Mouse (Mus musculus) stomach, embryonic 15.5 days (tissue): ENCODE results near the gene Ehbp1. TPM values are rescaled to one million over a fixed set of nuclear protein-coding genes. Genes with fewer than 3 reads are reported as not detected.
A peak's percentile ranks its signal among the peaks of the same experiment; 100 is the strongest.

ENCODE experiments used
- ATAC-seq: fragments of 200-750 bp; cut with Nextera tagmentation; 2 replicates; pipeline ENCODE4 v1.8.0; 2017; ENCODE audit warnings: low read depth, moderate number of reproducible peaks, moderate TSS enrichment; ENCODE audit not compliant: insufficient read depth, low FRiP score
- H3K27ac ChIP-seq: fragments of 300-500 bp; sonication (generic); 2 replicates; pipeline ENCODE4 v1.5.1; 2015; ENCODE audit warnings: mild to moderate bottlenecking, inconsistent platforms
- H3K27me3 ChIP-seq: fragments of 300-500 bp; sonication (generic); replicated peaks from 2 replicates; pipeline ENCODE4 v1.6.1; 2015; ENCODE audit warnings: inconsistent platforms
- H3K36me3 ChIP-seq: fragments of 300-500 bp; sonication (generic); 2 replicates; pipeline ENCODE4 v1.6.1; 2015; ENCODE audit warnings: inconsistent platforms
- H3K4me1 ChIP-seq: fragments of 300-500 bp; sonication (generic); 2 replicates; pipeline ENCODE4 v1.6.1; 2015; ENCODE audit warnings: inconsistent platforms
- H3K4me2 ChIP-seq: fragments of 300-500 bp; sonication (generic); 2 replicates; pipeline ENCODE4 v1.6.1; 2015; ENCODE audit warnings: mild to moderate bottlenecking, inconsistent platforms
- H3K4me3 ChIP-seq: fragments of 300-500 bp; sonication (generic); replicated peaks from 2 replicates; pipeline ENCODE4 v1.5.1; 2015; ENCODE audit warnings: inconsistent platforms
- H3K9ac ChIP-seq: fragments of 300-500 bp; sonication (generic); 2 replicates; pipeline ENCODE4 v1.6.1; 2015; ENCODE audit warnings: inconsistent platforms
- H3K9me3 ChIP-seq: fragments of 300-500 bp; sonication (generic); 2 replicates; pipeline ENCODE4 v1.6.1; 2016; ENCODE audit warnings: inconsistent platforms
- WGBS: fragments of 180-500 bp; shearing (Covaris S2); methylation state at CpG from one replicate; pipeline ENCODE4 v1.1.7; 2015; 5-methylcytosine and 5-hydroxymethylcytosine counted together
- polyA plus RNA-seq: library from polyadenylated mRNA; unstranded; fragments of >200 nt; fragmentation: Nextera tagmentation; extraction: Ambion mirVana; gene quantifications from 2 replicates; pipeline ENCODE4 v1.2.1, GENCODE M21; 2015

Ehbp1 gene
- polyA plus RNA-seq, 1 experiment from 2014 or later = 12.4 TPM

DNA sequence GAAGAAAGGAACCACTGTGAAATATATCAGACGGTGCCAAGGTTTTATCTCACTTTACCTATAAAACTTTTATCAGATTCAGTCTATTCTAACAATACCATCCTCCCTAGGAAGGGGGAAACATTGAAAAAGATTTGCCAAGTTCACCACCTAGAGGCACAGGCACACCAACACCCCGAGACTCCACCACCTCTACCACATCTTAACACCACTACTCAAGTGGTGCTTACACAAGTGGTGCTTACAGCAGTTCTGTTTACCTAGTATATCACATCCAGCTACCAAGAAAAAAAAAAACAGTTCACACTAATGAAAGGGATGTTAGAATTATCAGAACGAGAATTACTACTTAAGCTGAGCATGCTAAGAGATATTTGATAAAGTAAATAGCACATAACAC, 152.1 kb downstream of the Ehbp1 start:
- no peak overlapping the region for H3K27ac ChIP-seq
- H3K4me2 ChIP-seq = no peak overlapping the region
- no peaks in the 10 kb centered on the region for H3K27me3 ChIP-seq
- H3K9me3 ChIP-seq = no peaks in the 10 kb centered on the region
- no peaks in the 10 kb centered on the region for H3K4me1 ChIP-seq
- WGBS = 63% methylated on average over 3 of the region's 3 CpGs
- H3K36me3 ChIP-seq = no peaks in the 10 kb centered on the region
- ATAC-seq = no peak
- no peak overlapping the region for H3K9ac ChIP-seq
- no peak overlapping the region for H3K4me3 ChIP-seq

DNA sequence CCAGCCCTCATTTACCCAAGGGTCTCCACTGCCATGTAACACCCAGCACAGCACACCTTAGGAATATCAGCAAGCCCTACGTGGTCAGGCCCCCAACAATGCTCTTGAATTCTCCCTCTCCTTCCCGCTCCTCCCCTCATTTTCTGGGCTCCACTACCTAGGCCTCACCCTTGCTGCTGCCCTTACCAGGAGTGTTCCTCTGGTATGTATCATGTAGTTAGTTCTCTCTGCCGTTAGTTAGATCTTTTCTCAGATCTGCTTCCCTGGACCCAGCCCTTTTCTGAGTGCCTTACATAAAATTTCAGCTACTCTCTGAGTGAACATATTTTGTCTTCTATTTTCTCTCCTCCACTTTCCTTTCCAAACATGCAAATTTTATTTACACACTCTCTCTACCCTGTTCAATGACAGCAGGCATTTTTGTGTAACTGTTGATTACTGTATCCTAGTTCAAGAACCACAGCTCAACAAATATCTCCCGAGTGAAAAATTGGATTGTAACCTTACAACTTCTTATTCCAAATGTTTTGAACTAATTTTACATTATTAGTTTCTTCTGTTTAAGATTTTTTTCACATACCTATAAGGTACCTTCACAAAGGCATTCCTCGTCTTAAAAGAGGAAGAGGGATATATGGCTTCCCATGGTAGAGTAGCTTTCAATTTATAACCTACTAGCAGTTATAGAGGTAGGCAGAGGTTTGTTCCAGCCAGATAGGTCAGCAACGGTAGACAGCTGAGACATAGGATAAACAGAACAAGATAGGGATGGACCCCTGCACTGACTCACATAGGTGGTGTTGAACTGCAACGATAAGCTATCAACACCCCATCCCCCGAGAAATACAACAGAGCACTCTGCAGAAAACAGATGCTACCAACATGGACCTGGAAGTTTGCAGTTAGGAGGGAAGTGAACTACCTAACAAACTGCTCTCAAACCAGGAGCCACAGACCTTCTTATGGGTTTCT, 160.3 kb downstream of the Ehbp1 start:
- no peak overlapping the region for H3K9ac ChIP-seq
- no peaks in the 10 kb centered on the region for H3K27me3 ChIP-seq
- no peaks in the 10 kb centered on the region for H3K4me1 ChIP-seq
- 75% methylated on average over 8 of the region's 8 CpGs for WGBS
- peak; percentile 60; the same call in 1 of the 2 replicates for ATAC-seq
- H3K4me2 ChIP-seq = no peak overlapping the region
- no peaks in the 10 kb centered on the region for H3K36me3 ChIP-seq
- no peaks in the 10 kb centered on the region for H3K9me3 ChIP-seq
- H3K27ac ChIP-seq = no peak overlapping the region
- no peak overlapping the region for H3K4me3 ChIP-seq

DNA sequence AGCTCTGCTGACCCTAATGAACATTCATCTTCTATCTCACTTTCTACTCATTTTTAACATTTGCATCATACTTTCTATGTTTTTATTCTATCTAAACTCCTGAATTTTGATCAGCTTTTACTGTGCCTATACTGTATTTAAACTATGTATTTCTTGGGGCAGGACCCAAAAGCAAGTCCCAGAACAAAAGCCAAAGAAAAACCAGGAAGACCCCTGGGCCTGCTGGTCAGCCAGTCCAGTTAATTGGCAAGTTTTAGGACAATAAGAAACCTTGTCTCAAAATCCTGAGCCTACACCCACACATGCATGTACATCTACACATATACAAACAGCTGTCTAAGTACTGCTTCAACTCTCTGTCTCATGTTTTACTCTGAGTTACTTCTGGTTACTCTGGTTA, 161.9 kb downstream of the Ehbp1 start:
- Histone ChIP-seq H3K4me3 (no peak overlapping the region), H3K4me1 (no peaks in the 10 kb centered on the region), H3K9me3 (no peaks in the 10 kb centered on the region), H3K27ac (no peak overlapping the region), H3K36me3 (no peaks in the 10 kb centered on the region), H3K9ac (no peak overlapping the region), H3K4me2 (no peak overlapping the region), H3K27me3 (no peaks in the 10 kb centered on the region)
- no peak for ATAC-seq

DNA sequence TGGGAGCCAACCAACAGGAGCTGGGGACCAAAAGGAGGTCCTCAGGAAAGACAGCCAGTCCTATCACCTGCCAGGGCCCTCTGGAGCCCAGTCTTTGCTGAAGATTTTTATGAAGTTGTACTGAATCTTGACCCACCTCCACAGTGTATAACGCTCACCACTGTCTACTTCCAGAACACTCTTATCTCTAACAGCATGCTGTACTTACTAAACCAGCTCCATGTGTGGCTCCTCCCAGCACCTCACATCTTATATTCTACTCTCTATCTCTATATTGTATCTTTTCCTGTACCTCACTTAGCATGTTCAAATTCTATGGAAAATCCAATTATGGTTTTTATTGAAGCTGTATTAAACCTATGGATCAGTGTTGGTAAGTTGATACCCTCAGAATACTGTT, 163.5 kb downstream of the Ehbp1 start:
- Histone ChIP-seq H3K4me1 (no peaks in the 10 kb centered on the region), H3K27me3 (no peaks in the 10 kb centered on the region), H3K4me2 (no peak overlapping the region), H3K9ac (no peak overlapping the region), H3K4me3 (no peak overlapping the region), H3K36me3 (no peaks in the 10 kb centered on the region), H3K9me3 (no peaks in the 10 kb centered on the region), H3K27ac (no peak overlapping the region)
- peak; percentile 84; the same call in 1 of the 2 replicates for ATAC-seq
- 79% methylated on average over 1 of the region's 1 CpGs for WGBS

DNA sequence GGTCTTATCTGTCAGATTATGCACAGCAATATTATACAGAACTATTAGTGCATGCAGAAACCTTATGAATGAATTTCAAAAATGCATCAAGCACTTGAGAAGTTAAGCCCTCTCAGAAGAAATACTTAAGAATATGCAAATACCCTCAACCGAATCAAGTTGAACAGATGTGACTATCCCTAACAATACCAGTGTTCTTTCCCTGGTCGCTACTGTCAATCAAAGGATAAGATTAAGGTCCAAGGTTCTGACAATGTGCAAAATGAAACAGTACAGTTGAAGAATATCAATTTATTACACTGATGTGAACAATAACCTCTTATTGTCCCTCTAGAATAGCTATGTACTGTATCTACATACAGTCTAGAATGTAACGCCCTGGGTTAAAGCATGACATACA, 167.8 kb downstream of the Ehbp1 start:
- ATAC-seq = no peak
- Histone ChIP-seq H3K36me3 (0 out of 2 replicates have a peak, but pooled peaks cover 2% of the 10 kb centered on the region), H3K4me2 (no peak overlapping the region), H3K27me3 (no peaks in the 10 kb centered on the region), H3K4me3 (no peak overlapping the region), H3K9ac (no peak overlapping the region), H3K4me1 (no peaks in the 10 kb centered on the region), H3K27ac (no peak overlapping the region), H3K9me3 (no peaks in the 10 kb centered on the region)
- 85% methylated on average over 3 of the region's 3 CpGs for WGBS

DNA sequence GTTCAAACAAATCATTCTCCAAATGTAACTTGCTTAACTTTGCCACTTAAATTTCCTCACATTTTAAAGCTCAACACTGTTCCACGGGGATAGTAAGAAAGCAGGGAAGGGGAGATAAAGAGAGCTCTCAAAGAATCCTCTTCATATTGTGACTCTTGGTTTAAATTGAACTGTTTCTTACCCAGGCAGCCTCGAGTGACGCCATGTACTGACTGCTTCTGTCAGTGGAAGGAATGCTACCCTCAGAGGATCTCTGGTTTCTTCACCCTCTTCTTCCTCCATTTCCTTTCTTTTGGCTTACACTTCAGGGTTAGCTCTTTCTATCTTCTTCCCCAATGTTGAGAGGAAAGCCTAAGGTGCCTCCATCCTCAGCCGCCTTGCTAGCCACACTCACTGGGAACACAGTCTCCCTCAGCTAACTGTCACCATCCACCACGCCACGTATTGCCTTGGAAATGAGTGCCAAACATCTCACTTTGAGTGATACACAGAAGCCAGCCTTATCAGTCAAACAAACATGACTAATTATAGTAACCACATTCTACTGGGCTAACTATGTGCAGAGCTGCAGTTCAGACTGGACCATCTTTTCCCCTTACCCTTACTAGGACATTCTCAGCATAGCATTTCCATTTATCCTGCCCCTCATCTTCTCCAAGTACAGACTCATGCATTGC, 171.0 kb downstream of the Ehbp1 start:
- H3K27ac ChIP-seq = no peak overlapping the region
- H3K4me3 ChIP-seq = no peak overlapping the region
- H3K4me1 ChIP-seq = no peaks in the 10 kb centered on the region
- H3K27me3 ChIP-seq = no peaks in the 10 kb centered on the region
- no peaks in the 10 kb centered on the region for H3K9me3 ChIP-seq
- H3K36me3 ChIP-seq = 0 out of 2 replicates have a peak, but pooled peaks cover 2% of the 10 kb centered on the region
- 77% methylated on average over 6 of the region's 6 CpGs for WGBS
- no peak overlapping the region for H3K4me2 ChIP-seq
- ATAC-seq = peak; percentile 35; the same call in 1 of the 2 replicates
- no peak overlapping the region for H3K9ac ChIP-seq

DNA sequence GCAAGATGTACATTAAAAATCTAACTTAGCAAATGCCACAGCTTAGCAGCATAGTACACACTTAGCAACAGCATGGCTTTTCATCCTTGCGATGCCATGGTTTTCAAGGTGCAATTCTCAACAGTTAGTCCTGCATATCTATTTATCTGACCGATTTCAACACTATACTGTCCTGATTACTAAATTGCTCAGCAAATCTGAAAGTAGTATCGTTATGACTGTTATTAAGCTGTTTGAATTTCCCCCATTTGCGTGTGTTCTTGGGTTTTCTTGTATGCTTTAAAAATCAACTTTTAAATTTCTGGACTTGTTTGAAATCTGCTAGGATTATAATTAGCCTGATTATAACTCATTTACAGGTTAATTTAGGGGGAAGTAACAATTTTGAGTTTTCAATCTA, 184.2 kb downstream of the Ehbp1 start:
- Histone ChIP-seq H3K4me2 (no peak overlapping the region), H3K9me3 (no peaks in the 10 kb centered on the region), H3K27me3 (no peaks in the 10 kb centered on the region), H3K9ac (no peak overlapping the region), H3K4me3 (no peak overlapping the region), H3K36me3 (no peaks in the 10 kb centered on the region), H3K27ac (no peak overlapping the region), H3K4me1 (no peaks in the 10 kb centered on the region)
- ATAC-seq = no peak
- 88% methylated on average over 4 of the region's 4 CpGs for WGBS

DNA sequence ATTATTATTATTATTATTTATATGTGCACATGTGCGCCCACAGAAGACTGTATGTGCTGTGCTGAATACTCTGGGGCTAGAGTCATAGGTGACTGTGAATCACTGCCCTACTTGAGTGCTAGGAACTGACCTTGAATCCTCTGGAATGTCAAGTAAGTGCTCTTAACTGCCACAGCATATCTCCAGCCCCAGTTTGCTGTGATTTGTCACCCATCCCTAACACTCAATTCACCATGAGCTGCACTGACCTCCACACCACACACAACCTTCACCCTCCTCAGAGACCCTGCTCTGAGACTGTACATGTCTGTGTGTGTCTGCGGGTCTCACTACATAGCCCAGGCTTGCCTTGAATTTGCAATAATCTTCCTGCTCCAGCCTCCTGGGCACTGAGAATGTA, 185.9 kb downstream of the Ehbp1 start:
- no peak overlapping the region for H3K4me3 ChIP-seq
- H3K27me3 ChIP-seq = no peaks in the 10 kb centered on the region
- no peak overlapping the region for H3K4me2 ChIP-seq
- no peaks in the 10 kb centered on the region for H3K36me3 ChIP-seq
- no peak for ATAC-seq
- H3K9me3 ChIP-seq = no peaks in the 10 kb centered on the region
- no peak overlapping the region for H3K27ac ChIP-seq
- no peak overlapping the region for H3K9ac ChIP-seq
- WGBS = 75% methylated on average over 2 of the region's 2 CpGs
- H3K4me1 ChIP-seq = no peaks in the 10 kb centered on the region

DNA sequence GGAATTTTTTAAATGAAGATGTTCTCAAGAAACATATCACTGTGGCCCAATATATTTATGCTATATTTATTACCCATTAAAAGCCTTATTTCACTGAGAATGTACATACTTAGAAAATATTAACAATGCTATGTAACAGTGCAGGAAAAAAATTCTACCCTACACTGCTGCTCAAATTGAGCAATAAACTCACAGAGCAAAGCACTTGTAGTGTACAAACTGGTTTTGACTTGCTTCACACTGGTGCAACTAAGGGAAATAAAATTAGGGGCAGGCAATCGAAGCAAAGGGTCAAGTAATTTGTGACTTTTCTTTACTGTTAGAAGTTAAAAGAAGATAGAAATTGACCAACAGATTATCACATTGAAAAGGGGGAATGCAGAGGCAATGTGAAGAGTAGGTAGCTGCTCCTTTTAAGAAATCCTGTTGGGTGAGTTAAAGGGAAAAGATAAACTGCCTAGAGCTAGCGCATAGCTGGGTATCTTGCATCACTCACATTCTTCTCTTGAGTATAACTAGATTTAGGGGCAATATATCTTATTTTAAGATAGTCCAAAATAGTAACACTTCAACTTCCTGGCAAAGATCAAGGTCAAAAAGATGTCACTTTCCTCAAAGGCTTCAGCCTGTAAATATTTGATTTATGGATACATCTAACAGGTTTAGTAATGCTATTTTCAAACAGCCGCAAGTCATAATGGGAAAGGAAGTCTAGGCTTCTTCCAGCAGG, 186.6 kb downstream of the Ehbp1 start:
- 62% methylated on average over 3 of the region's 3 CpGs for WGBS
- no peaks in the 10 kb centered on the region for H3K36me3 ChIP-seq
- H3K4me1 ChIP-seq = no peaks in the 10 kb centered on the region
- H3K27ac ChIP-seq = no peak overlapping the region
- H3K4me2 ChIP-seq = no peak overlapping the region
- no peaks in the 10 kb centered on the region for H3K9me3 ChIP-seq
- no peaks in the 10 kb centered on the region for H3K27me3 ChIP-seq
- no peak overlapping the region for H3K9ac ChIP-seq
- no peak for ATAC-seq
- no peak overlapping the region for H3K4me3 ChIP-seq

DNA sequence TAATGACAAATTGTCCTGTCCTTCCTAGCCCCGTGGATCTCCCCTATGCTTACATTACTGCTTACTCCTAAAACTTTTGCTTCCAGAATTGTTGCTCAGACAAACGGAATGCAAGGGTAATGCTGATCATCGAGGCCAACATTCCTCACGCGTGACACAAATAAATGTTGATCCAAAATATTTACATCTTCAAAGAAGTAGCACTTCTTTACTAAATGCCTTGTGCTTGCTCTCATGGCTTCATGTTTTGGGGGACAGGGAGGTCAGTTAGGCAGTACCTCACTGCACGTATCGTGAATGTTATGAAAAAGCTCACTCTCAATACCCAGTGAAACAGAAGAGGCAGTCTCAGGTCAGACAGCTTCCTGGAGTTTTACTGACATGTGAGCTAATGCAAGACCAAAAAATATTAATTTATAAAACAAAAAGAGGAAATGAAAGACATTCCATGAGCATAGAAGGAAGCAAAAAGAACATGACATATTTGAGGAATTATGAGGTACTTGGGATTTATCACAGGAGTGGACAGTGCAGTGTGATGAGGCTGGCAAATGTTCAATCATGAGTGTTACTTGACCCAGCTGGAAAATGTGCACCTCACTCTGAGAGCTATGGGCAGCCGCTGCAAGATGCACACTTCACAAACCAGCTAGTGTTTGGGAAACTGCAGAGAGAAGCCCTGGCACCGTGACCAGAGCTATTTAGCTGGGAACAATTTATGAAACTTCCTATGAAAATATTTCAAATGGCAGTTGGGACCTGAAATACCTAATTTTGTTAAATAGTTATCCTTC, 187.4 kb downstream of the Ehbp1 start:
- Histone ChIP-seq H3K27me3 (no peaks in the 10 kb centered on the region), H3K36me3 (no peaks in the 10 kb centered on the region), H3K4me2 (no peak overlapping the region), H3K9me3 (no peaks in the 10 kb centered on the region), H3K4me3 (no peak overlapping the region), H3K27ac (no peak overlapping the region), H3K4me1 (no peaks in the 10 kb centered on the region), H3K9ac (no peak overlapping the region)
- 56% methylated on average over 9 of the region's 9 CpGs for WGBS
- no peak for ATAC-seq

DNA sequence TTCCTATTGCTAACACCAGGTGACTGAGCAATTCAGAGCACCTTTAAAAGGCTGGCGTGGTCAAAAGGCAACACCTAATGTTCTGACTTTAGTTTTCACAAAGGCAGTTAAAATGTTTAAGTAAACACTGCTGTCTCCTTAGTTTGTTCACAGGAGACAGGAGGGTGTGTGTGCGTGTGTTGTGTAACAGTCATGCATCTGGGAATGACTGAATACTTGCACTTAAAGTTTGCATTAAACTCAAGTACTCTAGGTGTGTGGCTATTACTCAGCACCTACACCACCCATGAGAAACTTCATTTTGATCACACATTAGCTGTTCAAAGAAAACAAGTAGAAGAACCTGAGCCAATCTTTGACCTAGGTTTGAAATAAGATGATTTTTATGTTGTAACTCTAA, 201.4 kb downstream of the Ehbp1 start:
- Histone ChIP-seq H3K36me3 (peaks cover 2% of the 10 kb centered on the region; the same call in 1 of the 2 replicates), H3K4me2 (no peak overlapping the region), H3K27ac (no peak overlapping the region), H3K27me3 (no peaks in the 10 kb centered on the region), H3K4me1 (no peaks in the 10 kb centered on the region), H3K9ac (no peak overlapping the region), H3K4me3 (no peak overlapping the region), H3K9me3 (no peaks in the 10 kb centered on the region)
- 52% methylated on average over 2 of the region's 2 CpGs for WGBS
- no peak for ATAC-seq
